13 mouse cellular contexts compared by ENCODE assay signal in the genomic region with DNA sequence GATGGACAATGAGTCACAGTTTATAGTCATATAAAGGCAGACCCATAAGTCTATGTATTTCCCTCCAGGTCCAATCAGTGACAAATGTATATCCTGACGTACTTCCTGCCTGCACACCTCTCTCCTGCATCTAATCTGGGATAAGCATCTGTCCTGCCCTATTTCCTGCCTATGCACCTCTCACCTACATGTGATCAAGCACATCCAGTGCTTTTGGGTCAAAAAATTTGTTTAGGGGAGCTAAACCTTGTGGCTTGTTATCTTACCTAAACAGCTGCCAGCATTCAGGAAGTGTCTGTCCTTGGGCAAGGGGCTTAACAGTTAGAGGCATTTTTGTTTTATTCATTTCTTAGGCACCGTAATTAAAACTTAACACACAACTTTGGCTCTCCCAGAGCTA.
"Had no signal": no experiment of that assay in that cellular context is flagged by ENCODE, and none has a peak within 500 bp of the region (broad histone marks: within the 10 kb centered on the region; RNA-seq: fewer than 3 reads in every experiment).

No protein-coding gene starts in this region.

- H3K4me3 ChIP-seq: kidney, embryonic 15.5 days; limb, embryonic 13.5 days; liver, embryonic 13.5 days; midbrain, embryonic 12.5 days; stomach, embryonic 15.5 days had no signal

- ATAC-seq: midbrain, embryonic 16.5 days had no signal

- H3K27ac ChIP-seq: kidney, embryonic 15.5 days; limb, embryonic 13.5 days; liver, embryonic 13.5 days; midbrain, embryonic 12.5 days; stomach, embryonic 15.5 days had no signal

- H3K36me3 ChIP-seq: kidney, embryonic 15.5 days; limb, embryonic 13.5 days; liver, embryonic 13.5 days; midbrain, embryonic 12.5 days; stomach, embryonic 15.5 days had no signal

- DNase-seq: kidney, adult 2 months; kidney, postnatal 14 days; left cerebral cortex, postnatal 4 days; liver, embryonic 13.5 days; lung, adult 18-20 months; right cerebral cortex, postnatal 14 days; thymus, adult 2 months; thymus, postnatal 25 days had no signal

- H3K9ac ChIP-seq: kidney, embryonic 15.5 days; limb, embryonic 13.5 days; liver, embryonic 13.5 days; midbrain, embryonic 12.5 days; stomach, embryonic 15.5 days had no signal

- H3K4me2 ChIP-seq: kidney, embryonic 15.5 days; limb, embryonic 13.5 days; liver, embryonic 13.5 days; midbrain, embryonic 12.5 days; stomach, embryonic 15.5 days had no signal

- H3K9me3 ChIP-seq: kidney, embryonic 15.5 days; limb, embryonic 13.5 days; liver, embryonic 13.5 days; midbrain, embryonic 12.5 days; stomach, embryonic 15.5 days had no signal
